Mouse (Mus musculus): ENCODE measurements around the gene Mfap4. TPM values are rescaled to one million over a fixed set of nuclear protein-coding genes. Genes with fewer than 3 reads are reported as not detected.

The Mfap4 gene
- 3.5 and 4.2 TPM in 2 replicates for total RNA-seq (2021)
- long read RNA-seq, transcript Mfap4-202 (6 exons, 1,722 nt): major isoform, 5 of 7 reads
- long read RNA-seq, partial matches to known transcripts: 1 of 7 reads
- long read RNA-seq, other reads (novel, unspliced or antisense): 1 of 7 reads

- DNase-seq: no peak
Measured at GRCm38 (mm10) chr11:61484613-61485540, at the start of gene Mfap4. TSS of gene Mfap4 (plus strand) at chr11:61485431.

GRCm38 (mm10) chr11:61436298-61436697 lies 48.9 kb upstream of the Mfap4 start:
- DNase-seq: no peak

- no peak for DNase-seq
Measured at GRCm38 (mm10) chr11:61439170-61439569, 46.1 kb upstream of the Mfap4 start.

- no peak for DNase-seq
Measured at GRCm38 (mm10) chr11:61440416-61440815, 44.8 kb upstream of the Mfap4 start.

- DNase-seq: no peak
Measured at GRCm38 (mm10) chr11:61441670-61442069, 43.6 kb upstream of the Mfap4 start.

- DNase-seq: no peak
Measured at GRCm38 (mm10) chr11:61443807-61444206, 41.4 kb upstream of the Mfap4 start.

- DNase-seq: no peak
Measured at GRCm38 (mm10) chr11:61447296-61447695, 37.9 kb upstream of the Mfap4 start.

GRCm38 (mm10) chr11:61448041-61448440 lies 37.2 kb upstream of the Mfap4 start:
- DNase-seq: peak; percentile 20

GRCm38 (mm10) chr11:61448599-61449225 lies 36.5 kb upstream of the Mfap4 start:
- peak; percentile 26 for DNase-seq

GRCm38 (mm10) chr11:61449499-61450292 lies 35.5 kb upstream of the Mfap4 start:
- DNase-seq: no peak

- DNase-seq: no peak
Measured at GRCm38 (mm10) chr11:61464071-61464470, 21.2 kb upstream of the Mfap4 start.

- no peak for DNase-seq
Measured at GRCm38 (mm10) chr11:61465422-61465821, 19.8 kb upstream of the Mfap4 start.

- DNase-seq: no peak
Measured at GRCm38 (mm10) chr11:61468534-61468933, 16.7 kb upstream of the Mfap4 start.

- no peak for DNase-seq
Measured at GRCm38 (mm10) chr11:61469317-61469917, 15.8 kb upstream of the Mfap4 start.

GRCm38 (mm10) chr11:61470880-61471279 lies 14.4 kb upstream of the Mfap4 start:
- no peak for DNase-seq

GRCm38 (mm10) chr11:61473630-61474029 lies 11.6 kb upstream of the Mfap4 start:
- DNase-seq: no peak

- DNase-seq: no peak
Measured at GRCm38 (mm10) chr11:61476786-61477382, 8.3 kb upstream of the Mfap4 start.

GRCm38 (mm10) chr11:61477566-61478508 lies 7.4 kb upstream of the Mfap4 start:
- no peak for DNase-seq

GRCm38 (mm10) chr11:61478788-61479187 lies 6.4 kb upstream of the Mfap4 start:
- DNase-seq: no peak
